Mouse (Mus musculus): ENCODE data around the gene Galr3. TPM values are rescaled to one million over a fixed set of nuclear protein-coding genes. Genes with fewer than 3 reads are reported as not detected.

Gene Galr3
- 0.18 TPM in 1 of 2 replicates, not detected in the other for polyA plus RNA-seq (2015; fragmentation: Nextera tagmentation; extraction: Ambion mirVana)

GRCm38 (mm10) chr15:79041585-79041984 lies at the start of gene Galr3:
Gene Galr3 (plus strand): TSS chr15:79041885.

GRCm38 (mm10) chr15:79028237-79028738 lies 13.4 kb upstream of the Galr3 start, which contains the start of gene H1f0:
Gene H1f0 (plus strand): TSS chr15:79028450.

DNA sequence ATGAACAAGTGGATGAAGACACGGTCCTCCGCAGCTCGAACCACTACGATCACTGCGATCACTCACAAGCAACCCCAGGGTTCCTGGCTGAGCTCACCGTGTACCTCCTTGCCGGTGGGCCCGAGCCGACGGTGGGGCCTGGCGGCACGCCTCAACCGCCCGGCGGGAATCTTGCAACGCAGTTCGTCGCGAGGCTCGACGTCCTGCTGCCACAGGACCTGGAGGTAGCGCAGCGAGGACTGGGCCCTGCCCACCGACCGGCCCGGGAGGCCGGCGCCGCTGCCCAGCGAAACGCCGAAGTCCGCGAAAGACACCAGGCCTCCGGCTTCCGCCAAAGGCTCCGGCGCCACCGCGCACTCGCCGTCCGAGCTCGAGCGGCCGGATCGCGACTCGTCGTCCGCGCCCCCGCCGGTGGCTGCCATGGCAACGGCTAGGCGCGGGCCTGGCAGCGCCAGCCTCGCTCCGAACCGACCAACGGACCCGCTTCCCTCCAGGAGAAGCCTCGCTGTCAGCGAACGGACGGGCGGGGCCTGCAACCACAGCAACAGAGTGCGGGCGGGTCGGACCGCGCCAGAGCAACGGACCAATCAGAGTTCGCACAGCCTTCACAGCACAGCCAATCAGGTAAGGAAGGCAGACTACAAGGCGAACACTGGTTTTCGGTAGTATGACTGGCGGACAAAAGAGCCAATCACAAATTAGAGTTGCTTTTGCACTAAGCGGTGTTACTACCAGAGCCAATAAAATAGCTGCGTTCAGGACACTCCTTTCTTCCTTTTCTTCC lies 20.9 kb downstream of the Galr3 start, which contains the start of gene Ankrd54:
Ankrd54 (minus strand) TSS at position 518 of the 784 bp plus-strand sequence.

DNA sequence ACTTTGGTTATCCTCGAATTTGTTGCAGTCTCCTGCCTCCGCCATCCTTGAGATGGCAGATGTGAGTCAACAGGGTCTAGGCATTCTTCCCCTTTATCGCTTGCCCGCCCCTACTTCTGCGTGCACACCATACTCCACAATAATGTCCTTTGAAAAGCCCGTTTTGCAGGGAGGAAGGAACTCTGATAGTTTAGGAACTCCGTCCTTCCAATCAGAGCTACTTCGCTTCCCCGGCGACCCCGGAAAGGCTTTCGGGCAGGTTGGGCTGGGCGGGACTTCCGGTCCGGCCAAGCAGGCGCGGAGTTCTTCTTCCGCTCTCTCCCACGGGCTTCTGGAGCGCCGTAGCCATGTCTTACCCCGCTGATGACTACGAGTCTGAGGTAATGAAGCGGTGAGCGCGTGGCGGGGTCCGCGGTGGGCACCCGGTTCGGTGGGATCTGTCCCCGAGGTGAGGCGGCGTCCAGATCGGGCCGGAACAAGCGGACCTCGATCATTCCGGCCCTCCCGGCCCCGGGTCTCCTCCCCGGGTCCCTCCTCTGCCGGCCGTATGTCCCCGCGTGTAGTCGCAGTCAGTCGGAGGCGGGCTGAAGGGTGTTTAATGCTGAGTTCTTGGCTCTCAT lies 33.3 kb downstream of the Galr3 start, which contains the start of gene Eif3l:
Eif3l (plus strand) TSS at position 267 of the 620 bp plus-strand sequence.

Other genes with a start within 250 kb of the Galr3 start
- gene Card10, start 238.8 kb upstream of the Galr3 start, polyA plus RNA-seq (2015; fragmentation: Nextera tagmentation; extraction: Ambion mirVana), result 2.0 and 2.5 TPM in 2 replicates
- 19.1 and 24.8 TPM in 2 replicates for gene Cdc42ep1, start 199.3 kb upstream of the Galr3 start, polyA plus RNA-seq (2015; fragmentation: Nextera tagmentation; extraction: Ambion mirVana)
- gene Lgals2, start 186.4 kb upstream of the Galr3 start, polyA plus RNA-seq (2015; fragmentation: Nextera tagmentation; extraction: Ambion mirVana), result 2.3 and 2.9 TPM in 2 replicates
- gene Gga1, start 164.7 kb upstream of the Galr3 start, polyA plus RNA-seq (2015; fragmentation: Nextera tagmentation; extraction: Ambion mirVana), result 20.4 and 24.6 TPM in 2 replicates
- 0.34 and 0.46 TPM in 2 replicates for gene Gm49510, start 142.2 kb upstream of the Galr3 start, polyA plus RNA-seq (2015; fragmentation: Nextera tagmentation; extraction: Ambion mirVana)
- 17.5 and 24.0 TPM in 2 replicates for gene Sh3bp1, start 142.1 kb upstream of the Galr3 start, polyA plus RNA-seq (2015; fragmentation: Nextera tagmentation; extraction: Ambion mirVana)
- gene Pdxp, start 128.0 kb upstream of the Galr3 start, polyA plus RNA-seq (2015; fragmentation: Nextera tagmentation; extraction: Ambion mirVana), result 5.4 and 6.1 TPM in 2 replicates
- 444 and 544 TPM in 2 replicates for gene Lgals1, start 115.2 kb upstream of the Galr3 start, polyA plus RNA-seq (2015; fragmentation: Nextera tagmentation; extraction: Ambion mirVana)
- gene Nol12, start 107.0 kb upstream of the Galr3 start, polyA plus RNA-seq (2015; fragmentation: Nextera tagmentation; extraction: Ambion mirVana), result 33.0 and 33.8 TPM in 2 replicates
- gene Triobp, start 94.2 kb upstream of the Galr3 start, polyA plus RNA-seq (2015; fragmentation: Nextera tagmentation; extraction: Ambion mirVana), result 14.7 and 17.5 TPM in 2 replicates
- gene H1f0, start 13.4 kb upstream of the Galr3 start, polyA plus RNA-seq (2015; fragmentation: Nextera tagmentation; extraction: Ambion mirVana), result 102 and 129 TPM in 2 replicates
- gene Ankrd54, start 21.0 kb downstream of the Galr3 start, polyA plus RNA-seq (2015; fragmentation: Nextera tagmentation; extraction: Ambion mirVana), result 57.8 and 63.1 TPM in 2 replicates
- 108 and 112 TPM in 2 replicates for gene Eif3l, start 33.3 kb downstream of the Galr3 start, polyA plus RNA-seq (2015; fragmentation: Nextera tagmentation; extraction: Ambion mirVana)
- 2.6 and 2.8 TPM in 2 replicates for gene Micall1, start 67.0 kb downstream of the Galr3 start, polyA plus RNA-seq (2015; fragmentation: Nextera tagmentation; extraction: Ambion mirVana)
- gene Polr2f, start 99.1 kb downstream of the Galr3 start, polyA plus RNA-seq (2015; fragmentation: Nextera tagmentation; extraction: Ambion mirVana), result 225 and 245 TPM in 2 replicates
- 0.76 and 3.3 TPM in 2 replicates for gene 1700088E04Rik, start 99.4 kb downstream of the Galr3 start, polyA plus RNA-seq (2015; fragmentation: Nextera tagmentation; extraction: Ambion mirVana)
- not detected in 2 replicates for gene Sox10, start 123.4 kb downstream of the Galr3 start, polyA plus RNA-seq (2015; fragmentation: Nextera tagmentation; extraction: Ambion mirVana)
- 9.3 and 9.6 TPM in 2 replicates for gene Pick1, start 187.3 kb downstream of the Galr3 start, polyA plus RNA-seq (2015; fragmentation: Nextera tagmentation; extraction: Ambion mirVana)
- gene Gm49486, start 187.5 kb downstream of the Galr3 start, polyA plus RNA-seq (2015; fragmentation: Nextera tagmentation; extraction: Ambion mirVana), result 0.10 TPM in 1 of 2 replicates, not detected in the other
- 0.11 TPM in 1 of 2 replicates, not detected in the other for gene Slc16a8, start 212.9 kb downstream of the Galr3 start, polyA plus RNA-seq (2015; fragmentation: Nextera tagmentation; extraction: Ambion mirVana)
- gene Baiap2l2, start 243.7 kb downstream of the Galr3 start, polyA plus RNA-seq (2015; fragmentation: Nextera tagmentation; extraction: Ambion mirVana), result 0.43 and 1.6 TPM in 2 replicates